Mouse (Mus musculus): ENCODE measurements around the gene Gm4187. TPM values are rescaled to one million over a fixed set of nuclear protein-coding genes. Genes with fewer than 3 reads are reported as not detected.
"Not testable (repeated sequence)": the region's sequence is repeated elsewhere in the genome, so short reads cannot be mapped to it uniquely, and the experiment has no call there.

The Gm4187 gene
- not detected in 2 replicates for polyA plus RNA-seq (2014; fragmentation: Nextera tagmentation; extraction: Ambion mirVana)

DNA sequence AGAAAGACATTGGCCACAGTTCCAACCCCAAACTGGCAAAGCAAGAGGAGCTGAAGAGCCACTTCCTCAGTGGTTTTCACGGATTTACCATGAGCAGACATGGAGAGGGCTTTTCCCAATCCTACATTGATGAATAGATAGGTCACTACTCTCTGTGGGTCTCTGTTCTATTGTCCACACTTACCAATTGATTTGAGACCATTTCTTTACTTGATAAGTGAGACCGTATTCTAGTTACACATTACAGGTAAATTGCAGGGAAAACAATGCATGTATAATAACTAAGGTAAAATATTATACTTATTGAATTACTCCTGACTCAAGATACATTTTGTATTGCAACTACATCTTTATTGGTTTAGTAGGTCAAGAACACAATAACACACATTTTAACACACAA is at the start of gene Gm4187:
TSS of gene Gm4187 (minus strand) at position 101 of the 400 bp plus-strand sequence.
- not testable (repeated sequence) for H3K4me1 ChIP-seq (ENCODE audit: insufficient read depth); H3K4me2 ChIP-seq; H3K36me3 ChIP-seq (ENCODE audit: insufficient read depth); H3K9me3 ChIP-seq (ENCODE audit: low read depth, low read length); ATAC-seq (ENCODE audit: insufficient read depth); H3K27ac ChIP-seq (ENCODE audit: low read depth); H3K27me3 ChIP-seq (ENCODE audit: insufficient read depth, low read length); H3K9ac ChIP-seq; DNase-seq; H3K4me3 ChIP-seq (ENCODE audit: low read depth, low read length)
- WGBS: no CpG with 5 or more reads among the region's 2 CpGs

DNA sequence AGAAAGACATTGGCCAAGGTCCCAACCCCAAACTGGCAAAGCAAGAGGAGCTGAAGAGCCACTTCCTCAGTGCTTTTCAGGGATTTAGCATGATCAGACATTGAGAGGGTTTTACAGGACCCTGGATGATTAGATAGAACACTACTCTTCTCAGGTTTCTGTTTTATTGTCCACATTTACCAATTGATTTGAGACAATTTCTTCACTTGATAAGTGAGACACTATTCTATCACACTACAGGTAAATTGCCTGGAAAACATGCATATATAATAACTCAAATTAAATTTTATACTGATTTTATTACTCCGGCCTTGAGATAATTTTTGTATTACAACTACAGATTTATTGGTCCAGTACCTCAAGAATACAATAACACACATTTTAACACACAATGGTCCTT is 41.4 kb upstream of the Gm4187 start, which contains the start of gene Gm8660:
TSS of gene Gm8660 (minus strand) at position 101 of the 400 bp plus-strand sequence.
- not testable (repeated sequence) for H3K27me3 ChIP-seq (ENCODE audit: insufficient read depth, low read length); H3K36me3 ChIP-seq (ENCODE audit: insufficient read depth); DNase-seq; ATAC-seq (ENCODE audit: insufficient read depth); H3K9me3 ChIP-seq (ENCODE audit: low read depth, low read length); H3K4me3 ChIP-seq (ENCODE audit: low read depth, low read length); H3K4me1 ChIP-seq (ENCODE audit: insufficient read depth); H3K27ac ChIP-seq (ENCODE audit: low read depth); H3K9ac ChIP-seq; H3K4me2 ChIP-seq
- WGBS: no CpG with 5 or more reads among the region's 1 CpGs

Other genes with a start within 250 kb of the Gm4187 start
- gene Gm16451, start 211.5 kb downstream of the Gm4187 start, polyA plus RNA-seq (2014; fragmentation: Nextera tagmentation; extraction: Ambion mirVana): not detected in 2 replicates
- gene Gm10666, start 195.0 kb downstream of the Gm4187 start, polyA plus RNA-seq (2014; fragmentation: Nextera tagmentation; extraction: Ambion mirVana): not detected in 2 replicates
- not detected in 2 replicates for gene Vmn1r142, start 165.7 kb downstream of the Gm4187 start, polyA plus RNA-seq (2014; fragmentation: Nextera tagmentation; extraction: Ambion mirVana)
- gene Vmn1r143, start 140.3 kb downstream of the Gm4187 start, polyA plus RNA-seq (2014; fragmentation: Nextera tagmentation; extraction: Ambion mirVana): not detected in 2 replicates
- not detected in 2 replicates for gene Gm8653, start 128.5 kb downstream of the Gm4187 start, polyA plus RNA-seq (2014; fragmentation: Nextera tagmentation; extraction: Ambion mirVana)
- not detected in 2 replicates for gene Gm8453, start 100.2 kb downstream of the Gm4187 start, polyA plus RNA-seq (2014; fragmentation: Nextera tagmentation; extraction: Ambion mirVana)
- not detected in 2 replicates for gene Gm8660, start 41.3 kb upstream of the Gm4187 start, polyA plus RNA-seq (2014; fragmentation: Nextera tagmentation; extraction: Ambion mirVana)
- gene Vmn1r148, start 83.9 kb upstream of the Gm4187 start, polyA plus RNA-seq (2014; fragmentation: Nextera tagmentation; extraction: Ambion mirVana): not detected in 2 replicates
- not detected in 2 replicates for gene Vmn1r149, start 108.5 kb upstream of the Gm4187 start, polyA plus RNA-seq (2014; fragmentation: Nextera tagmentation; extraction: Ambion mirVana)
- not detected in 2 replicates for gene Gm10665, start 134.4 kb upstream of the Gm4187 start, polyA plus RNA-seq (2014; fragmentation: Nextera tagmentation; extraction: Ambion mirVana)
- not detected in 2 replicates for gene Vmn1r151, start 170.0 kb upstream of the Gm4187 start, polyA plus RNA-seq (2014; fragmentation: Nextera tagmentation; extraction: Ambion mirVana)
- gene Vmn1r152, start 193.2 kb upstream of the Gm4187 start, polyA plus RNA-seq (2014; fragmentation: Nextera tagmentation; extraction: Ambion mirVana): not detected in 2 replicates
- gene Gm8677, start 205.2 kb upstream of the Gm4187 start, polyA plus RNA-seq (2014; fragmentation: Nextera tagmentation; extraction: Ambion mirVana): not detected in 2 replicates
- gene Gm4201, start 235.6 kb upstream of the Gm4187 start, polyA plus RNA-seq (2014; fragmentation: Nextera tagmentation; extraction: Ambion mirVana): not detected in 2 replicates